Mouse (Mus musculus) megakaryocyte, embryonic 14.5 days (primary cell): ENCODE data around the gene Zfp804a.

Experiments used
- FLI1 ChIP-seq: IDR thresholded peaks from 2 replicates; pipeline ENCODE4 v1.6.1; 2012; ENCODE audit warnings: low read length, inconsistent platforms, mixed read lengths
- GATA1 ChIP-seq: IDR thresholded peaks from 3 replicates; pipeline ENCODE4 v1.6.1; 2012; ENCODE audit warnings: mixed read lengths, low read length, inconsistent platforms, borderline replicate concordance

- TF ChIP-seq GATA1 (no peak), FLI1 (no peak)
Observed at GRCm38 (mm10) chr2:82113650-82114049, 60.6 kb downstream of the Zfp804a start.
